Comparison of ENCODE assay signal across 13 mouse cellular contexts in genomic region chr2:137808401-137809230, GRCm38 (mm10).
DNase-seq lines count a peak whose midpoint lies in the region; ATAC-seq and TF ChIP-seq lines count a peak whose summit lies in the region.
"Had no signal": no experiment of that assay in that cellular context is flagged by ENCODE, and none has a peak within 500 bp of the region (broad histone marks: within the 10 kb centered on the region; RNA-seq: fewer than 3 reads in every experiment).

No protein-coding gene starts in this region.

- H3K4me3 ChIP-seq in forebrain, embryonic 10.5 days, result peak overlapping the region; percentile 5; the same call in 1 of the 2 replicates
- peak overlapping the region; percentile 16 for H3K4me3 ChIP-seq in hindbrain, embryonic 14.5 days (replicated peaks; ENCODE audit: low read length)
- peak overlapping the region; percentile 16 for H3K4me3 ChIP-seq in midbrain, postnatal 0 days (ENCODE audit: low read depth, low read length)
- H3K4me3 ChIP-seq: heart, embryonic 15.5 days; liver, embryonic 13.5 days had no signal

- ATAC-seq in hindbrain, embryonic 14.5 days (ENCODE audit: low FRiP score), result peak; percentile 66
- peak; percentile 72 for ATAC-seq in midbrain, postnatal 0 days (ENCODE audit: low FRiP score)
- ATAC-seq in erythroid progenitor cell, adult 5-6 weeks (replicated peaks; ENCODE audit: low FRiP score, poor library complexity, severe bottlenecking), result no peak
- ATAC-seq: intestine, embryonic 16.5 days had no signal

- WGBS in forebrain, embryonic 10.5 days, result 59% methylated on average over 13 of the region's 13 CpGs
- WGBS in hindbrain, embryonic 14.5 days, result 39% methylated on average over 13 of the region's 13 CpGs
- 25% methylated on average over 13 of the region's 13 CpGs for WGBS in midbrain, postnatal 0 days

- peak overlapping the region; percentile 46 for H3K4me2 ChIP-seq in hindbrain, embryonic 14.5 days (replicated peaks)
- H3K4me2 ChIP-seq in midbrain, postnatal 0 days (ENCODE audit: low read depth, low read length, poor library complexity, severe bottlenecking), result peak overlapping the region; percentile 45
- H3K4me2 ChIP-seq: heart, embryonic 15.5 days; liver, embryonic 13.5 days had no signal

- TF ChIP-seq CTCF in midbrain, postnatal 0 days (IDR thresholded peaks at IDR 0.05), result no peak

- peak overlapping the region; percentile 40 for H3K9ac ChIP-seq in hindbrain, embryonic 14.5 days
- 0 out of 2 replicates have a peak overlapping the region, but pooled peaks have one; percentile 19 for H3K9ac ChIP-seq in midbrain, postnatal 0 days (replicated peaks; ENCODE audit: low read length, poor library complexity, severe bottlenecking)
- H3K9ac ChIP-seq: heart, embryonic 15.5 days; liver, embryonic 13.5 days had no signal

- H3K4me1 ChIP-seq in forebrain, embryonic 10.5 days, result peaks cover 16% of the 10 kb centered on the region
- no peaks in the 10 kb centered on the region for H3K4me1 ChIP-seq in hindbrain, embryonic 14.5 days (replicated peaks; ENCODE audit: control insufficient read depth, insufficient read depth, low read length)
- no peaks in the 10 kb centered on the region for H3K4me1 ChIP-seq in midbrain, postnatal 0 days (ENCODE audit: insufficient read depth, low read length)
- H3K4me1 ChIP-seq: heart, embryonic 15.5 days; liver, embryonic 13.5 days had no signal

- no peaks in the 10 kb centered on the region for H3K9me3 ChIP-seq in forebrain, embryonic 10.5 days
- H3K9me3 ChIP-seq in hindbrain, embryonic 14.5 days (ENCODE audit: control insufficient read depth, low read length), result no peaks in the 10 kb centered on the region
- H3K9me3 ChIP-seq in midbrain, postnatal 0 days (ENCODE audit: low read length), result no peaks in the 10 kb centered on the region
- H3K9me3 ChIP-seq: heart, embryonic 15.5 days; liver, embryonic 13.5 days had no signal

- DNase-seq in brain, embryonic 18.5 days (ENCODE audit: low read depth, low spot score), result peak; percentile 37
- peak; percentile 47 for DNase-seq in forebrain, embryonic 10.5 days (ENCODE audit: extremely low spot score, low spot score)
- DNase-seq in hindbrain, embryonic 14.5 days (ENCODE audit: low spot score), result peak; percentile 58
- peak; percentile 43 for DNase-seq in midbrain, postnatal 0 days (ENCODE audit: low spot score)
- no peak for DNase-seq in left cerebral cortex, postnatal 4 days
- DNase-seq in yolk sac, embryonic 10.5 days (ENCODE audit: low spot score), result no peak
- DNase-seq in urinary bladder, postnatal 36 days (ENCODE audit: low spot score in 2 of 2), result no peak
- DNase-seq: cerebellum, postnatal 36 days; kidney, postnatal 4 days; liver, embryonic 13.5 days had no signal

- H3K27ac ChIP-seq in forebrain, embryonic 10.5 days, result peak overlapping the region; percentile 76
- H3K27ac ChIP-seq in hindbrain, embryonic 14.5 days, result peak overlapping the region; percentile 16; the same call in 1 of the 2 replicates
- H3K27ac ChIP-seq in midbrain, postnatal 0 days (ENCODE audit: low read depth, low read length), result peak overlapping the region; percentile 68; the same call in 1 of the 2 replicates
- H3K27ac ChIP-seq: heart, embryonic 15.5 days; liver, embryonic 13.5 days had no signal

- intact Hi-C loops in left cerebral cortex, postnatal 4 days (cut with DNase I), result no loop called here

- H3K36me3 ChIP-seq in forebrain, embryonic 10.5 days (replicated peaks), result no peaks in the 10 kb centered on the region
- no peaks in the 10 kb centered on the region for H3K36me3 ChIP-seq in hindbrain, embryonic 14.5 days (replicated peaks; ENCODE audit: control insufficient read depth, insufficient read depth)
- no peaks in the 10 kb centered on the region for H3K36me3 ChIP-seq in midbrain, postnatal 0 days (ENCODE audit: insufficient read depth, low read length)
- H3K36me3 ChIP-seq: heart, embryonic 15.5 days; liver, embryonic 13.5 days had no signal

- H3K27me3 ChIP-seq in forebrain, embryonic 10.5 days (ENCODE audit: poor library complexity, severe bottlenecking), result no peaks in the 10 kb centered on the region
- no peaks in the 10 kb centered on the region for H3K27me3 ChIP-seq in hindbrain, embryonic 14.5 days (ENCODE audit: control insufficient read depth, insufficient read depth, low read length)
- no peaks in the 10 kb centered on the region for H3K27me3 ChIP-seq in midbrain, postnatal 0 days (ENCODE audit: insufficient read depth, low read length)
- H3K27me3 ChIP-seq: heart, embryonic 15.5 days; liver, embryonic 13.5 days had no signal

Comparison
In these comparisons a context has a peak if more than half of its experiments do, and no peak if none do; other contexts are left out.
1. DNase-seq: peak in brain, embryonic 18.5 days (single experiment), forebrain, embryonic 10.5 days (single experiment), hindbrain, embryonic 14.5 days (single experiment) and midbrain, postnatal 0 days (single experiment); none in left cerebral cortex, postnatal 4 days (single experiment), yolk sac, embryonic 10.5 days (single experiment) and urinary bladder, postnatal 36 days (0 of 2).
2. H3K27ac ChIP-seq: peak in every context shown above with its lines; median percentile 76 in forebrain, embryonic 10.5 days; 68 in midbrain, postnatal 0 days; 16 in hindbrain, embryonic 14.5 days.
3. Peak in every context shown above with its lines, with median percentiles within 50 percentile points of each other: H3K4me3 ChIP-seq.